ENCODE assay signal across 24 mouse cellular contexts in the genomic region with DNA sequence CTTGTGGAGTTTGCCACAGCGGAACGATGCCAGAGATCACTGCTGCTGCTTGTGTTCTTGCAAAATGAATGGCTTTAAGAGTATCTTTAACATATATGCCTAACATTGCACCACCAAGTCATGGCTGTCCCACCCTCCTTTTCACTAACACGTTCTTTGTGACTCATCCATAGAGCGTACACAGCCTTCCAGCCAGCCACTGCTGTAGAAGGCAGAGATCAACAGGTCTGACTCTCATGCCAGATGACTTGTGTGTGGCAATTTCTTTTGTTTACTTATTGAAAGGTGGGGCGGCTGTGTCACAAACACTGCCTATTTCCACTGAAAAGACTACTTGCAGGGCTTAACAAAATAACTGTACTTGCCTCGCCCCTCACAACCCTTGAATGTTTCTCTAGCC.
A peak's percentile ranks its signal among the peaks of the same experiment; 100 is the strongest.
DNase-seq lines count a peak whose midpoint lies in the region; ATAC-seq and TF ChIP-seq lines count a peak whose summit lies in the region.
"Had no signal": no experiment of that assay in that cellular context is flagged by ENCODE, and none has a peak within 500 bp of the region (broad histone marks: within the 10 kb centered on the region; RNA-seq: fewer than 3 reads in every experiment).

No protein-coding gene starts in this region.

- no peaks in the 10 kb centered on the region for H3K36me3 ChIP-seq in liver, postnatal 0 days (replicated peaks; ENCODE audit: insufficient read depth, low read length)
- H3K36me3 ChIP-seq in liver, embryonic 12.5 days: no peaks in the 10 kb centered on the region
- H3K36me3 ChIP-seq in midbrain, embryonic 10.5 days: no peaks in the 10 kb centered on the region
- no peaks in the 10 kb centered on the region for H3K36me3 ChIP-seq in midbrain, embryonic 15.5 days (replicated peaks)
- no peaks in the 10 kb centered on the region for H3K36me3 ChIP-seq in limb, embryonic 10.5 days
- H3K36me3 ChIP-seq: embryonic facial prominence, embryonic 12.5 days; embryonic facial prominence, embryonic 15.5 days; hindbrain, embryonic 12.5 days; hindbrain, embryonic 15.5 days had no signal

- H3K4me1 ChIP-seq in liver, postnatal 0 days (ENCODE audit: insufficient read depth): no peaks in the 10 kb centered on the region
- no peaks in the 10 kb centered on the region for H3K4me1 ChIP-seq in liver, embryonic 12.5 days
- peaks cover 51% of the 10 kb centered on the region for H3K4me1 ChIP-seq in midbrain, embryonic 10.5 days
- peaks cover 10% of the 10 kb centered on the region; the same call in 1 of the 2 replicates for H3K4me1 ChIP-seq in midbrain, embryonic 15.5 days
- H3K4me1 ChIP-seq in limb, embryonic 10.5 days: peaks cover 28% of the 10 kb centered on the region

- ATAC-seq in liver, postnatal 0 days: peak; percentile 74
- no peak for ATAC-seq in liver, embryonic 12.5 days
- ATAC-seq in midbrain, embryonic 15.5 days (replicated peaks): no peak
- ATAC-seq: activated CD4-positive, CD25-positive, alpha-beta regulatory T cell, adult 4 months; CD4-positive, CD25-positive, alpha-beta regulatory T cell, adult 4 months; forebrain, embryonic 14.5 days; forebrain, postnatal 0 days had no signal

- no peak for DNase-seq in liver, postnatal 0 days
- DNase-seq in midbrain, embryonic 10.5 days (ENCODE audit: low spot score): no peak
- DNase-seq in 3T3-L1 (ENCODE audit: low read depth, low spot score): peak; percentile 23
- DNase-seq in adipocyte (ENCODE audit: low spot score): peak; percentile 36
- no peak for DNase-seq in limb, embryonic 10.5 days (ENCODE audit: low spot score)
- DNase-seq: adrenal gland, postnatal 10 days; adrenal gland, postnatal 36 days; cerebellum, adult 18-20 months; cerebellum, adult 9-10 months; cerebellum, postnatal 25 days; forebrain, postnatal 0 days; gastrocnemius, adult 2 months; gastrocnemius, postnatal 14 days; heart, adult 11 months had no signal

- no peak for TF ChIP-seq EP300 in liver, postnatal 0 days (IDR thresholded peaks at IDR 0.05; ENCODE audit: low read depth)

- H3K9me3 ChIP-seq in liver, postnatal 0 days (ENCODE audit: low read length): no peaks in the 10 kb centered on the region
- H3K9me3 ChIP-seq in liver, embryonic 12.5 days (replicated peaks): no peaks in the 10 kb centered on the region
- H3K9me3 ChIP-seq in midbrain, embryonic 10.5 days (replicated peaks): no peaks in the 10 kb centered on the region
- H3K9me3 ChIP-seq in midbrain, embryonic 15.5 days: no peaks in the 10 kb centered on the region
- no peaks in the 10 kb centered on the region for H3K9me3 ChIP-seq in limb, embryonic 10.5 days (replicated peaks)
- H3K9me3 ChIP-seq: embryonic facial prominence, embryonic 12.5 days; embryonic facial prominence, embryonic 15.5 days; hindbrain, embryonic 12.5 days; hindbrain, embryonic 15.5 days had no signal

- WGBS in liver, postnatal 0 days (ENCODE audit: insufficient replicate concordance): 75% methylated on average over 6 of the region's 6 CpGs
- 67% methylated on average over 6 of the region's 6 CpGs for WGBS in liver, embryonic 12.5 days (ENCODE audit: insufficient replicate concordance)
- WGBS in midbrain, embryonic 10.5 days: 84% methylated on average over 6 of the region's 6 CpGs
- WGBS in midbrain, embryonic 15.5 days: 75% methylated on average over 6 of the region's 6 CpGs
- WGBS in limb, embryonic 10.5 days: 85% methylated on average over 6 of the region's 6 CpGs

- H3K4me3 ChIP-seq in liver, postnatal 0 days (ENCODE audit: low read depth, low read length): no peak overlapping the region
- H3K4me3 ChIP-seq in liver, embryonic 12.5 days: no peak overlapping the region
- H3K4me3 ChIP-seq in midbrain, embryonic 10.5 days: no peak overlapping the region
- H3K4me3 ChIP-seq in midbrain, embryonic 15.5 days: no peak overlapping the region
- H3K4me3 ChIP-seq in limb, embryonic 10.5 days: no peak overlapping the region
- H3K4me3 ChIP-seq: embryonic facial prominence, embryonic 12.5 days; embryonic facial prominence, embryonic 15.5 days; gastrocnemius, adult 2 months; hindbrain, embryonic 12.5 days; hindbrain, embryonic 15.5 days had no signal

- H3K4me2 ChIP-seq in liver, postnatal 0 days (ENCODE audit: low read depth, low read length): no peak overlapping the region
- no peak overlapping the region for H3K4me2 ChIP-seq in liver, embryonic 12.5 days
- H3K4me2 ChIP-seq in midbrain, embryonic 15.5 days: no peak overlapping the region
- H3K4me2 ChIP-seq: embryonic facial prominence, embryonic 12.5 days; embryonic facial prominence, embryonic 15.5 days; heart, embryonic 11.5 days; hindbrain, embryonic 12.5 days; hindbrain, embryonic 15.5 days had no signal

- no peak overlapping the region for H3K9ac ChIP-seq in liver, postnatal 0 days (replicated peaks)
- no peak overlapping the region for H3K9ac ChIP-seq in liver, embryonic 12.5 days
- no peak overlapping the region for H3K9ac ChIP-seq in midbrain, embryonic 15.5 days
- H3K9ac ChIP-seq: embryonic facial prominence, embryonic 12.5 days; embryonic facial prominence, embryonic 15.5 days; forebrain, postnatal 0 days; hindbrain, embryonic 12.5 days; hindbrain, embryonic 15.5 days had no signal

- H3K27ac ChIP-seq in liver, postnatal 0 days (ENCODE audit: low read depth): no peak overlapping the region
- no peak overlapping the region for H3K27ac ChIP-seq in liver, embryonic 12.5 days
- H3K27ac ChIP-seq in midbrain, embryonic 10.5 days (replicated peaks): peak overlapping the region; percentile 55; the same call in 1 of the 2 replicates
- H3K27ac ChIP-seq in midbrain, embryonic 15.5 days: no peak overlapping the region
- H3K27ac ChIP-seq in limb, embryonic 10.5 days: no peak overlapping the region
- H3K27ac ChIP-seq: embryonic facial prominence, embryonic 12.5 days; embryonic facial prominence, embryonic 15.5 days; gastrocnemius, adult 2 months; hindbrain, embryonic 12.5 days; hindbrain, embryonic 15.5 days had no signal

- no peak for TF ChIP-seq CTCF in liver, postnatal 0 days (IDR thresholded peaks at IDR 0.05; ENCODE audit: low read depth)

- H3K27me3 ChIP-seq in liver, postnatal 0 days (ENCODE audit: insufficient read depth, low read length): peaks cover 10% of the 10 kb centered on the region; the same call in 1 of the 2 replicates
- H3K27me3 ChIP-seq in liver, embryonic 12.5 days (replicated peaks): peaks cover 39% of the 10 kb centered on the region
- H3K27me3 ChIP-seq in midbrain, embryonic 10.5 days (ENCODE audit: low read depth, poor library complexity, severe bottlenecking): peaks cover 12% of the 10 kb centered on the region; the same call in 1 of the 2 replicates
- no peaks in the 10 kb centered on the region for H3K27me3 ChIP-seq in midbrain, embryonic 15.5 days (replicated peaks)
- H3K27me3 ChIP-seq in limb, embryonic 10.5 days (ENCODE audit: low read depth, poor library complexity, severe bottlenecking): peaks cover 18% of the 10 kb centered on the region; the same call in 1 of the 2 replicates
- H3K27me3 ChIP-seq: embryonic facial prominence, embryonic 12.5 days; hindbrain, embryonic 12.5 days; hindbrain, embryonic 15.5 days had no signal

Comparison
In these comparisons a context has a peak if more than half of its experiments do, and no peak if none do; other contexts are left out.
1. DNase-seq: peak in 3T3-L1 (single experiment) and adipocyte (single experiment); none in liver, postnatal 0 days (single experiment), midbrain, embryonic 10.5 days (single experiment) and limb, embryonic 10.5 days (single experiment).